Mouse (Mus musculus) urinary bladder, postnatal 0 days (tissue): ENCODE measurements around the gene Taz. TPM values are rescaled to one million over a fixed set of nuclear protein-coding genes. Genes with fewer than 3 reads are reported as not detected.

Experiments used
- microRNA-seq: library from miRNA; unstranded; fragments of <30 nt; microRNA quantifications from one replicate; pipeline ENCODE4, GENCODE M21; 2016
- polyA plus RNA-seq: library from polyadenylated mRNA; unstranded; fragments of >200 nt; fragmentation: Nextera tagmentation; extraction: Ambion mirVana; gene quantifications from 2 replicates; pipeline ENCODE4 v1.2.1, GENCODE M21; 2015

The Taz gene
- 50.5 and 56.1 TPM in 2 replicates for polyA plus RNA-seq

DNA sequence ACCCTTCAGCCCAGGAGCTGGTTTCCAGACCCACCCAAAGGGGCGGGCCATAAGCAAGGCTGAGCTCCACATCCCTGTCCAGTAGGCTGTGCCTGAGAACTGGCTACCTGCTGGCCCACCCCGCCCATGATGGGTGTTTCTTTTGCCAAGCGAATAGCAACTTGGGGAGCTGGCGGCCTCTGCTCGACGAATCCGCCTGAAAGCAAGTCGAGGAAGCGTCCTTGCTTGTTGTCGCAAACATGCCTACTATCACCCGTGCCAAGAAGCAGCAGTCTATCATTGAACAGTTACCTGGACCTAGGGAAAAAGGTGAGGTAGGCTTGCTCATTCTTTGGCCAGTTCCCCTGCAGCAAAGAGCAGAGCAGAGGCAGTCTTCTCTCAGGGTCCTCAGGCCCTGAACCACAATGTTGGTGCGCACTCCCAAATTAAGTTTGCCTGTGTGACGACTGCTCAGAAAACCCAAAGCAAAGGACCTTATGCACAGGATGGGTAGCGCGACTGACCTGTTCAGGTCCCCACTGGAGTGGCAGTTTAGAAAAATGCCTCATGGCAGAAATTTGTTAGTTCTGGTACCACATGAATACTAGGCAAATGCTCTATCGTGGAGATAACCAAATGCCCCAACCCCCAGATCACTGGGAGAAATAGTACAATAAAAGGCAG is at the start of gene Taz, which contains the start of gene Dnase1l1:
Gene Taz (plus strand): TSS at position 181 of the 663 bp plus-strand sequence.
Gene Dnase1l1 (minus strand): TSS at position 606 of the 663 bp plus-strand sequence.

DNA sequence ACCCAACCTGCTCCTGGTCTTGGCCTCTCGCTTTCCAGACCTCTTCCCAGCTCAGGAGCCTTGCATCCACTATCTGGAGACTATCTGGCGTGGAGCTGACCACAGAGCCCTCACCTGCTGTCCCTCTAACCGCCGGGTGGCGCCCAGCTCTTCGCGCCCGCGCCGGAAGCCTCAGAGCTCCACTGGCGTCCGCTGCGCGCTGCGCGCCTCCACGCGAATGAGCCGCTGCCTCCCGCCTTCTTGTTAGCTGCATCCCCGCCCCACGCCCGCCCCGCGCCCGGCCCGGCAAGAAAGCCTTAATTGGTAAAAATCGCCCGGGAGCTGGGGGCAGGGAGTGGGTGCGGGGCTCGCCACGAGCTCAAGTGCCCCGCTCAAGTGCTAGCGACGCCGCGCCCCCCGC is 32.1 kb upstream of the Taz start, which contains the start of gene Flna:
Gene Flna (minus strand): TSS at position 206 of the 400 bp plus-strand sequence.

DNA sequence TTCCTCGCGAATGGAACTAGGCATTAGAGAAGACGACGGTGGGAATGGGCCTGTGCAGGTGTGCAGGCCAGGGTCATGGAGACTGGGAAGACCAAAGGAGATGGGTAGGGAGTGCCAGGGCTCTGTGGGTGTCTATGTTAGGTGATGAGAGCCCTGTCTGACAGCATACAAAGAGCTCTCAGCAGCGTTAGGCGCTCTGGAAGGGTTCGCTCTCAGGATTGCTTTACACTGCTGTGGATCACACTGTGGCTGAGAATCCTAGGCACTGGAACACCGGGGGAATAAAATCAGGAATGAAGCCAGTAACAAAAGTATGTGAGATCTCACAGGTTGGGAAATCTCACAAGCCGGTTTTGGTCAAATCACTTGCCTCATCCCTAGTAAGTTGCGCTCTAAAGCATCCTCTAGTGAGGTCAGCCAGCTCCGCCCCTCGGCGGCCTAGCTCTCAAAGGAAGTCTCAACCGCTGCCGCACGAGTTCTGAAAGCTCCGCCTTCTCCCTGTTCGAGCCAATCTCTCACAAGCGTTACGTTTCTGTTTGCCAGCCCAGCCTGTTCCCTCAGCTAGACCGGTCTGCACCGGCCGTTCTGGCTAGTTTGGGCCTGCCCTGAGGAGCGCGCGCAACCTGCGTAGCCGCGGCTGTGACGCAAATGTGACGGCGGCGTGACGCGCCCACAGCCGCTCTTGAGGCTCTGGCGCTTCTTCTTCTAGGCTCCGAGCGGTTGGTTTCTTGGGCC is 27.4 kb upstream of the Taz start, which contains the start of gene Emd:
Gene Emd (plus strand): TSS at position 535 of the 735 bp plus-strand sequence.

DNA sequence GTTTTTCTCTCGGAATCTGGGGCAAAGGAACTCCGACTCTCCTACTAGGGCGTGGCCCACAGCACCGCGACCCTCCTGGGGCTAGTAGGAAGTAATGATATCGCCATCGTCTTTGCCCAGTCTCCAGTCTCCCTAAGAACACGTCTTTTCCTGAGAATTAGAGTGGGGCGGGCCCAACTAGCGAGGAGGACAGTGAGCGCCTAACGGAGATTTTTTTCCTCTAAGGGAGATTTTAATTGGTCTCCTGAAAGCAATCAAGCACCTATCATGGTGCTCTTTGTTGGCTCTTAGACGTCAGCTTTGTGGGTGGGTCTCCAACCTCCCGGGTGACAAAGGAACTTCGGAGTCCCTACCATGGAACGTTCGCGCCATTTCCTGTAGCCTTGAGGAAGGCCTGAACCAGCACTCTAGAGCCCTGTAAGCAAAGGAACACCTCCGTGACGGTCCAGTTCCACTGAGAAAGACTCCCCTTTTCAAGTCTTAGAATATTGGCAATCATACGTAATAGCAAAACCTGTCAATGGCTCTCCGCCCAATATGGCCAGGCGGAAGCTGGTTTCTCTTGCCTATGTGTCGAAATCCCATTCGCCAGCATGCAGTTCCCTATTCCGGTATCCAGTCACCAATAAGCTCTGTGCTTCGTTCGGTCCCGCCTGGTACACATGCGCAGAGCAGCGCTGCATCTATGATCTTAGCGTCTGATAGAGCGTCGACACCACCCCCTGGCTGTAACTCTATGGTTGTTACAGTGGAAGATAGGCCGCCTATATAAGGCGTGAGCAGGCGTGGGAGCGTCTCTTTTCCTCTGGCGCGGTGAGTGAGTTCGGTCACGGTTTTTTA is 11.4 kb upstream of the Taz start, which contains the start of gene Rpl10:
Gene Rpl10 (plus strand): TSS at position 751 of the 840 bp plus-strand sequence.

DNA sequence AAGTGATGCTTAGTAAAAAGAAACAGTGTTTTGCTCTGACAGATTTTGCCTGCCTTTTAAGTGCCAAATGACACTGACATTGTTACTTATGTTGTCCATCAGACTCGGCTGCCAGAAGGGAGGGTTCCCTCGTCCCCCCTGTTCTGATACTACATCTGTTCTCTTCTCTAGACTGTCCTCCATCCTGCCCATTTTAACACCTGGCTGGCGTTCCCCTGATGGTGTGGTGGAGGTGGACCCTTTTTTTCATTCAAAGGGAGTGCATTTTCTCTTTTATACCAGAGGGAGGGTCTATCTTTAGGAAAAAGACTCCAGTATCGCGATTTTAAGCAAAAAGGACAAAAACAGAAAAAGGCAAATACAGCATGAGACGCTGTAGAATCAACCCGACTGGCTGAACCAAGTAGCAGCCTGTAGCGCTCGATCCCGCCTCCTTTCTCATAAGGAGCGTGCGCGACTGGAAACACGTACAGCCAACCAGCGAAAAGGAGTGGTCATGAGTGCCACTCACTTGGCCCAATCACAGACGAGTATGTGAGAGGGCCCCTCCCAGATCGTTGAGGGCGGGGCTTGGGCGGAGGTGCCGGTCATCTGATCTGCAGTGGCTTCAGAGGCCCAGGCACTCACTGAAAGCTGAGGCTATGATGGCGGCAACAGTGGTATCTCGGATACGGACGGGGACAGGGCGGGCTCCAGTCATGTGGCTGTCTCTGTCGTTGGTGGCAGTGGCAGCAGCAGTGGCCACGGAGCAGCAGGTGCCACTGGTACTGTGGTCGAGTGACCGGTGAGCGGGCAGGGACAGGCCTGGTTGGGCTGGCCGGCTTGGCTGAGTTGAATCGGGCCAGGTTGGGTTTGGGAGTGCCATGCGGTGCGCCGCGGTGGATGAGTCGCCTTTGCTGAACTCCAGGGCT is 15.1 kb downstream of the Taz start, which contains the start of gene Atp6ap1:
Gene Atp6ap1 (plus strand): TSS at position 560 of the 911 bp plus-strand sequence.

DNA sequence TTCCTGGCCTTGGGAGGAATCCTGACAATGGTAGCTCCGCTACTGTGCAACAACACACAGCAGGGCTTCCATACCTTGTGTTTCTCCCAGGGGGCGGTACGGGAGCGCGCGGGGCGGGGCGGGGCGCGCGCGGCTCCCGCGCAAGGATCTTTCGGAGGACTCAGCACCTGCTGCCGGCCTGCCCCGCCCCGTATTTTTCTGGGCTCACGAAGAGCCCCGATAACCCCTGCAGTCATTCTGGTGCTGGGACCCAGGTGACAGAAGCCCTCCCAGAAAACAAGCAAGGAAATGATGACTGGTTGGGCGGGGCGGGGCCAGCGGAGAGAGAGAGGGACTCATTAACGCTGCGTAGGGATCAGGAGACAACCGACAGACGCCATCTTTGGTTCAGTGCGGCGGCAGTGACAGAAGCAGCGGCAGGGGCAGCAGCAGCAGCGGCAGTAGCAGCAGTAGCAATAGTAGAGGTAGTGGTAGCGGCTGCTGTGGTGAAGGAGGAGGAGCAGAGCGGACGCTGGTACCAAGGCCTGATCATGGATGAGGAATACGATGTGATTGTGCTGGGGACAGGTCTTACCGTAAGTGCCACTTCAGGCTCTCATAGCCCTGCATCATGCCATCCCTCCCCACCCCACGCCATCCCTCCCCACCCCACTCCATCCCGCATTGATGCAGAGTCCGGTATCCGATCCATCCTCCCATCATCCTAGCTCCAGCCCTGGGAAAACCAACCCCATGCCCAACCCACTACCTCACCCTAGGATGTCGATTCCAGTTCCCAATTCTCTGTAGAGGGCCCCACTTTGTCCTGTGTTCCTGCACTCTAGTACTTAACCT is 23.4 kb downstream of the Taz start, which contains the start of gene Gdi1:
Gene Gdi1 (plus strand): TSS at position 132 of the 834 bp plus-strand sequence.

DNA sequence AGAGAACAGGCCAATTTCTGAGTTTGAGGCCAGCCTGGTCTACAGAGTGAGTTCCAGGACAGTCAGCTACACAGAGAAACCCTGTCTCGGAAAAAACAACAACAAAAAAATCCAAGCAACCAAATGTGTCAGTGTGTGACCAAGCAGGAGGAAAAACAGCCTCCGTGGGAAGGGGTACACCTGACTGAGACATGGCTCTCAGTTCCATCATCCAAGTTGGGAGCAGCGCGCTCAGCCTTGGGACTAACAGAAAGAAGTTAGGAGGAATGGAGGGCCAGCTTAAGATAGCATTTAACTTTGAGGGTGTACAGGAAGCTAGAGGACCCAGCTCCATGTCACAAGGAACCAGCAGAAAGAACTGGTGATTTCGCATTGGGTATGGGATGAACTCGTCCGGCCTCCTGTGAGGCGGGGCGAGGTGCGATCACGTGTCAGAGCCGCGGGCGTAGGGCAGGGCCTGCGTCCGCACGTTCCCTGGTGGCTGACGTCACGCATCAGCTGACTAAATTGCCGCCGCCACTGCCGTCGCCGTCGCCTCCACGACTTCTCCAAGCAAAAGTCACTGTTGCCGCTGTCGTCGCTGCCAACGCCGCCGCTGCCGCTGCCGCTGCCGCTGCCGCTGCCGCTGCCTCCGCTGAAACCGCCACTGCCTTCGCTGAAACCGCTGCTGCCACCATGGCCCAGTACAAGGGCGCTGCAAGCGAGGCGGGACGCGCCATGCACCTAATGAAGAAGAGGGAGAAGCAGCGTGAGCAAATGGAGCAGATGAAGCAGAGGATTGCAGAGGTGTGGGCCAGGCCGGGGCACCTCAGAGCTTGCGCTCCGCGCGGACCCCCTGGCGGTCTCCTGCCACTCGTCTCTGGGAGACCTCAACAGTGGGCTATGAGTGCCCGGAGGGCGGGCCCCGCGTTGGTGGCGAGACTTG is 31.1 kb downstream of the Taz start, which contains the start of gene Fam50a:
Gene Fam50a (plus strand): TSS at position 494 of the 925 bp plus-strand sequence.

DNA sequence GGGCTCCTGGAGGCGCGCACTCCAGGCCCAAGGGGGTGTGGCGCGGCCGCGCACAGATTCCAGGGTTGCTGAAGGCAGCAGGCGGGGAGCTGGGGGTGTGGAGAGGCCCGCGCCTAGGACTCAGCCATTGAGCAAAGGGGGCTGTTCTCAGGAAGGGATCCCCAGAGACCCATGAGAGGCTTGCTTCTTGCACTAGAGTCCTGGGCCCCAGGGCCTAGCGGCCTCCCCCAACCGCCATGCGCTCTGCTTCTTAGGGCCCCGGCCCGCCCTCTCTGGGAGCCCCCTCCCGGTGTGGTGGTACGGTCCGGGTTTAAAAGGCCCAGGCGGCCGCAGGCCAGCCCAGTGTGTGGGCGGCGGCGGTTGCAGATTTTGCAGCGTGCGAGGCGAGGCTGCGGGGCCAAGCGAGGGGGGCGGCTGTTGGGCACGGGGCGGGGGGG is 47.0 kb downstream of the Taz start, which contains the start of gene Plxna3:
Gene Plxna3 (plus strand): TSS at position 342 of the 437 bp plus-strand sequence.

Small RNA genes within 50 kb of the gene (microRNA-seq; reads per million reads assigned to microRNA genes)
- 1.2 reads per million for gene Mir7091
- gene Mir7092: 0.93 reads per million

Other genes starting within 250 kb of the Taz start
- not detected in 2 replicates for gene Opn1mw, start 154.4 kb upstream of the Taz start, polyA plus RNA-seq
- 8.5 and 9.1 TPM in 2 replicates for gene Mecp2, start 146.5 kb upstream of the Taz start, polyA plus RNA-seq
- gene Tex28, start 114.1 kb upstream of the Taz start, polyA plus RNA-seq: not detected in 2 replicates
- 0.10 and 0.16 TPM in 2 replicates for gene Tktl1, start 104.7 kb upstream of the Taz start, polyA plus RNA-seq
- 1,264 and 1,315 TPM in 2 replicates for gene Flna, start 32.1 kb upstream of the Taz start, polyA plus RNA-seq
- 27.8 and 28.9 TPM in 2 replicates for gene Emd, start 27.2 kb upstream of the Taz start, polyA plus RNA-seq
- 802 and 865 TPM in 2 replicates for gene Rpl10, start 11.1 kb upstream of the Taz start, polyA plus RNA-seq
- 18.6 and 20.0 TPM in 2 replicates for gene Dnase1l1, start 425 bp downstream of the Taz start, polyA plus RNA-seq
- 97.3 and 109 TPM in 2 replicates for gene Atp6ap1, start 15.2 kb downstream of the Taz start, polyA plus RNA-seq
- gene Gdi1, start 23.1 kb downstream of the Taz start, polyA plus RNA-seq: 106 and 112 TPM in 2 replicates
- 38.8 and 45.1 TPM in 2 replicates for gene Fam50a, start 31.1 kb downstream of the Taz start, polyA plus RNA-seq
- 2.2 and 2.3 TPM in 2 replicates for gene Plxna3, start 47.2 kb downstream of the Taz start, polyA plus RNA-seq
- 74.8 and 80.3 TPM in 2 replicates for gene Lage3, start 71.7 kb downstream of the Taz start, polyA plus RNA-seq
- 65.4 and 70.7 TPM in 2 replicates for gene Ubl4a, start 91.3 kb downstream of the Taz start, polyA plus RNA-seq
- gene Slc10a3, start 91.4 kb downstream of the Taz start, polyA plus RNA-seq: 18.1 and 19.6 TPM in 2 replicates
- 27.6 and 28.2 TPM in 2 replicates for gene Fam3a, start 111.4 kb downstream of the Taz start, polyA plus RNA-seq
- 17.3 and 17.9 TPM in 2 replicates for gene Ikbkg, start 111.4 kb downstream of the Taz start, polyA plus RNA-seq
- gene G6pdx, start 147.3 kb downstream of the Taz start, polyA plus RNA-seq: 61.1 and 65.3 TPM in 2 replicates
- gene Gm6880, start 199.5 kb downstream of the Taz start, polyA plus RNA-seq: not detected in 2 replicates